In genomic region chr6:128063501-128063900, GRCm38 (mm10) we compare ENCODE assay signal across 8 mouse cellular contexts.
DNase-seq lines count a peak whose midpoint lies in the region; ATAC-seq and TF ChIP-seq lines count a peak whose summit lies in the region.

No protein-coding gene starts in this region.

- peak; percentile 39 for DNase-seq in gastrocnemius, adult 18-20 months (ENCODE audit: low spot score)
- DNase-seq in gastrocnemius, postnatal 4 days (ENCODE audit: low spot score in 2 of 2), result no peak
- peak; percentile 32 for DNase-seq in thymus, adult 2 months
- DNase-seq in thymus, adult 18-20 months, result no peak
- peak; percentile 75 for DNase-seq in cerebellum, adult 9-11 months
- peak; percentile 51 for DNase-seq in liver, postnatal 0 days
- DNase-seq in neural tube, embryonic 10.5 days (ENCODE audit: extremely low spot score, low spot score), result no peak
- DNase-seq in MN1 (ENCODE audit: low spot score), result no peak

- H3K27me3 ChIP-seq in thymus, adult 2 months (ENCODE audit: control insufficient read depth, insufficient read depth, low read length), result no peaks in the 10 kb centered on the region
- H3K27me3 ChIP-seq in liver, postnatal 0 days (ENCODE audit: insufficient read depth, low read length), result no peaks in the 10 kb centered on the region

- H3K36me3 ChIP-seq in thymus, adult 2 months (ENCODE audit: control insufficient read depth, insufficient read depth, low read length), result no peaks in the 10 kb centered on the region
- no peaks in the 10 kb centered on the region for H3K36me3 ChIP-seq in liver, postnatal 0 days (replicated peaks; ENCODE audit: insufficient read depth, low read length)

- peaks cover 13% of the 10 kb centered on the region for H3K4me1 ChIP-seq in thymus, adult 2 months (replicated peaks; ENCODE audit: control insufficient read depth, insufficient read depth, low read length)
- H3K4me1 ChIP-seq in liver, postnatal 0 days (ENCODE audit: insufficient read depth), result peaks cover 6% of the 10 kb centered on the region

- peak; percentile 74; the same call in 1 of the 2 replicates for TF ChIP-seq CTCF in thymus, adult 2 months (IDR thresholded peaks at IDR 0.05; ENCODE audit: borderline replicate concordance, control insufficient read depth, extremely low read depth, insufficient read depth, low read length, poor library complexity)
- peak; percentile 83 for TF ChIP-seq CTCF in liver, postnatal 0 days (IDR thresholded peaks at IDR 0.05; ENCODE audit: low read depth)

- no peak for TF ChIP-seq EP300 in liver, postnatal 0 days (IDR thresholded peaks at IDR 0.05; ENCODE audit: low read depth)

- H3K27ac ChIP-seq in thymus, adult 2 months (ENCODE audit: control insufficient read depth, insufficient read depth, low read length), result no peak overlapping the region
- H3K27ac ChIP-seq in liver, postnatal 0 days (ENCODE audit: low read depth), result no peak overlapping the region

- H3K9me3 ChIP-seq in liver, postnatal 0 days (ENCODE audit: low read length), result no peaks in the 10 kb centered on the region

- H3K4me3 ChIP-seq in thymus, adult 2 months (ENCODE audit: control insufficient read depth, insufficient read depth, low read length), result no peak overlapping the region
- no peak overlapping the region for H3K4me3 ChIP-seq in liver, postnatal 0 days (ENCODE audit: low read depth, low read length)

- no peak for TF ChIP-seq POLR2A in thymus, adult 2 months (IDR thresholded peaks at IDR 0.05; ENCODE audit: control insufficient read depth, extremely low read depth, insufficient read depth, low read length, poor library complexity)

- H3K4me2 ChIP-seq in liver, postnatal 0 days (ENCODE audit: low read depth, low read length), result no peak overlapping the region

- H3K9ac ChIP-seq in liver, postnatal 0 days (replicated peaks), result no peak overlapping the region

- WGBS in thymus, adult 2 months, result 88% methylated on average over 1 of the region's 1 CpGs
- 75% methylated on average over 1 of the region's 1 CpGs for WGBS in liver, postnatal 0 days (ENCODE audit: insufficient replicate concordance)

- ATAC-seq in liver, postnatal 0 days, result no peak

Comparison
In these comparisons a context has a peak if more than half of its experiments do, and no peak if none do; other contexts are left out.
1. DNase-seq: peak in gastrocnemius, adult 18-20 months (single experiment), thymus, adult 2 months (single experiment), cerebellum, adult 9-11 months (single experiment) and liver, postnatal 0 days (single experiment); none in gastrocnemius, postnatal 4 days (0 of 2), thymus, adult 18-20 months (0 of 2), neural tube, embryonic 10.5 days (single experiment) and MN1 (single experiment).